Mouse (Mus musculus) A20 (cell line): ENCODE data around the gene Csrp1.

Experiments
- DNase-seq: peaks from one replicate; pipeline ENCODE4 v3.0.0-alpha.2; 2011; ENCODE audit warnings: low read depth, low spot score

Gene Csrp1

GRCm38 (mm10) chr1:135719983-135720382 lies at the start of gene Csrp1:
Gene Csrp1 (plus strand): TSS chr1:135720061.
- DNase-seq: no peak

GRCm38 (mm10) chr1:135670397-135671130 lies 49.3 kb upstream of the Csrp1 start:
- DNase-seq: peak; percentile 55

GRCm38 (mm10) chr1:135671406-135671805 lies 48.5 kb upstream of the Csrp1 start:
- DNase-seq: no peak

- DNase-seq: no peak
These were observed 47.9 kb upstream of the Csrp1 start for GRCm38 (mm10) chr1:135671956-135672355.

- DNase-seq: no peak
These were observed 47.5 kb upstream of the Csrp1 start for GRCm38 (mm10) chr1:135672374-135672773.

- DNase-seq: no peak
These were observed 46.4 kb upstream of the Csrp1 start for GRCm38 (mm10) chr1:135673423-135673822.

GRCm38 (mm10) chr1:135675449-135676129 lies 44.3 kb upstream of the Csrp1 start:
- DNase-seq: no peak

- DNase-seq: no peak
These were observed 43.6 kb upstream of the Csrp1 start for GRCm38 (mm10) chr1:135676247-135676646.

GRCm38 (mm10) chr1:135676938-135677682 lies 42.8 kb upstream of the Csrp1 start:
- DNase-seq: no peak

GRCm38 (mm10) chr1:135678145-135678544 lies 41.7 kb upstream of the Csrp1 start:
- DNase-seq: no peak

- peak; percentile 56 for DNase-seq
These were observed 39.1 kb upstream of the Csrp1 start for GRCm38 (mm10) chr1:135680716-135681115.

GRCm38 (mm10) chr1:135681122-135681521 lies 38.7 kb upstream of the Csrp1 start:
- no peak for DNase-seq

GRCm38 (mm10) chr1:135684895-135685294 lies 35.0 kb upstream of the Csrp1 start:
- DNase-seq: no peak

GRCm38 (mm10) chr1:135685316-135685715 lies 34.5 kb upstream of the Csrp1 start:
- no peak for DNase-seq

- DNase-seq: no peak
These were observed 32.9 kb upstream of the Csrp1 start for GRCm38 (mm10) chr1:135686792-135687510.

GRCm38 (mm10) chr1:135687771-135688492 lies 31.9 kb upstream of the Csrp1 start:
- DNase-seq: no peak

- DNase-seq: no peak
These were observed 31.2 kb upstream of the Csrp1 start for GRCm38 (mm10) chr1:135688686-135689085.

- no peak for DNase-seq
These were observed 29.0 kb upstream of the Csrp1 start for GRCm38 (mm10) chr1:135690784-135691416.

- DNase-seq: no peak
These were observed 28.4 kb upstream of the Csrp1 start for GRCm38 (mm10) chr1:135691417-135691815.

- no peak for DNase-seq
These were observed 25.7 kb upstream of the Csrp1 start for GRCm38 (mm10) chr1:135694181-135694580.

GRCm38 (mm10) chr1:135697462-135697861 lies 22.4 kb upstream of the Csrp1 start:
- DNase-seq: no peak
